Mouse (Mus musculus) embryonic fibroblast, embryonic 13.5 days (primary cell): ENCODE measurements around the gene Oit3.

Experiments used
- CTCF ChIP-seq: IDR thresholded peaks from 2 replicates; pipeline ENCODE4 v1.5.1; 2011; ENCODE audit warnings: mild to moderate bottlenecking, control low read depth, low read length, moderate library complexity, borderline replicate concordance; ENCODE audit not compliant: insufficient read depth
- POLR2A ChIP-seq: IDR thresholded peaks from 2 replicates; pipeline ENCODE4 v1.6.1; 2011; ENCODE audit warnings: low read depth, mild to moderate bottlenecking, control low read depth, low read length, moderate library complexity

DNA sequence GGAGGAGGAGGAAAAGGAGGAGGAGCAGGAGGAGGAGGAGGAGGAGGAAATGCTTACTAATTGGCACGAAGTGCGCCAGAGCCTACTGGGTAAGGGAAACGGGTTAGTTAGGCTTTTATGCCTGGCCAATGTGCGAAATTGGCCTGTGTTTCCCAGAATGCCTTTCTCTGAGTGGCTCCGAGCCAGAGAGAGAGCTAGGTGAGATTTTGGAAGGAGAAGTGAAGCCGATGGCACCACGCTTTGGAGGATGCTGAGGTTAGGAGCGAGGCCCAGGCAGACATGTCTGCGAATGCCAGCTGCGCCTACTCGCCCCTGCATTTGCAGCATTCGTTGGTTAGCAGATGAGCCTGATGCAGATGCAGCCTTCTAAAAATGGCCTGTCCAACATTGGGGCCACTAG lies 18.2 kb upstream of the Oit3 start:
- TF ChIP-seq CTCF (no peak), POLR2A (no peak)
